Mouse (Mus musculus): ENCODE measurements at regions not wholly inside any gene's neighbourhood (a gene's known extent, or its start where the extent isn't known, plus 50 kb on each side); places are given as distances from the start of the nearest gene placed in this dataset.

DNA sequence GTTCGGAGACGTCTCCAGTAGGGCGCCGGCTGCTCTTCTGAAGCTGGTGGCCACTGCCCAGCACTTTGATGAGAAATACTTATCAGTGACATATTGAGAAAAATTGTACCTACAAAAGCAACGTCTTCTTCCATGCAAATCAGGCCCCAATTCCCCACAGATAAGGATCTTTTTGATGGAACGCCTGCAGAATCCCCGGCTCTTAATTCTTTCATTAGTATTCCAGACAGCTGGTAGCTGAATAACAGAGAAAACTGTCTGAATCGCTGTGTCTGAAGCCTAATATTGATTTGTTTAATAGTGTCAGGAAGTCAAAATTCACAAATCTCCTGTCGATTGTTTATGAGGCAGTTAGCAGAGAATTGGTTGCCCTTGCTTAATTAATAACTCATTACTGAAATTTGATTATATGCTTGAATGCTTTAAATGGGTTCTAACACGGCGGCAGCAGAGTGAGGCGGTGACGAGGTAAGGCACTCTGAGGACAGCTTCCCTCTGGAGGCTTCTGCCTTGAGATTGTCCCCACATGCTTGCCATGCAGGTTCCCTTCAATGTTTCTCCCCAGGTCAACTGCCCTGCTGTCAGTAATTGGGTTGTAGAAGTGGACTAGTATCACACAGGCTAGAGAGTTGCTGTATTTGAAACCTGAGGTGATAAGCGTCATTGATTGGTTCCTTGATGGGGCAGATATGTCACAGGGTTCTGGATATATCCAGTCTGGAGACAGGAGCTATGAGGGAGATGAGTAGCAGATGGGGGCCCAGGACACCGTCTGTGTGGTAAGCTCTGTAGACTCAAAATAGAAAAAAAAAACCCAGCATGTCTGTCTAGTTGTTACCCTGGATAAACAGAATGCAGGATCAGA is 170.4 kb downstream of the Emx2 start:
- no peak overlapping the region for H3K27ac ChIP-seq (ENCODE audit: low read length)
- H3K9ac ChIP-seq (replicated peaks; ENCODE audit: low read depth, low read length): no peak overlapping the region
- no peaks in the 10 kb centered on the region for H3K4me1 ChIP-seq (ENCODE audit: control insufficient read depth, insufficient read depth, low read length)
- no peak overlapping the region for H3K4me3 ChIP-seq (ENCODE audit: low read depth, low read length)
- no peak overlapping the region for H3K4me2 ChIP-seq (replicated peaks; ENCODE audit: low read depth, low read length)
- H3K36me3 ChIP-seq (ENCODE audit: control insufficient read depth, insufficient read depth, low read length): no peaks in the 10 kb centered on the region
- no peak for ATAC-seq (ENCODE audit: insufficient number of reproducible peaks, insufficient read depth, low FRiP score, low read depth)
- no peaks in the 10 kb centered on the region for H3K27me3 ChIP-seq (ENCODE audit: control insufficient read depth, insufficient read depth, low read length)
- WGBS: 56% methylated on average over 15 of the region's 15 CpGs
- no peaks in the 10 kb centered on the region for H3K9me3 ChIP-seq (ENCODE audit: control insufficient read depth, low read depth, low read length)

DNA sequence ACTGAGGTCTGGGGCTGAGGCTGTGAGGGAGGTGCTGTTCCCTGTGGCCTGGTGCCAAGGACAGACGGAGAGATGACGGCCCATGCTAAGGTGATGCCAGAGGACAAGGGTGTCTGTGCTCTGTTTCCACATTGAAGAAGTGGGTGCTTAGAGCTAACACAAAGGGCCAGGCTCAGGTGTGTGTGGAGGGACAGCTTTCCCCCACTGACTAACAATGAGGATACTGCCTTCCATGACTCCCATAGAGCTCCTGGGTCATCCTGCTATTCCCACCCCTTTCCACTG is 170.9 kb downstream of the Emx2 start:
- WGBS: 65% methylated on average over 2 of the region's 2 CpGs
- Histone ChIP-seq H3K4me2 (replicated peaks; ENCODE audit: low read depth, low read length) (no peak overlapping the region), H3K27ac (ENCODE audit: low read length) (no peak overlapping the region), H3K4me1 (ENCODE audit: control insufficient read depth, insufficient read depth, low read length) (no peaks in the 10 kb centered on the region), H3K4me3 (ENCODE audit: low read depth, low read length) (no peak overlapping the region), H3K9ac (replicated peaks; ENCODE audit: low read depth, low read length) (no peak overlapping the region), H3K27me3 (ENCODE audit: control insufficient read depth, insufficient read depth, low read length) (no peaks in the 10 kb centered on the region), H3K36me3 (ENCODE audit: control insufficient read depth, insufficient read depth, low read length) (no peaks in the 10 kb centered on the region), H3K9me3 (ENCODE audit: control insufficient read depth, low read depth, low read length) (no peaks in the 10 kb centered on the region)
- no peak for ATAC-seq (ENCODE audit: insufficient number of reproducible peaks, insufficient read depth, low FRiP score, low read depth)

- 81% methylated on average over 8 of the region's 8 CpGs for WGBS
- H3K4me3 ChIP-seq (ENCODE audit: low read depth, low read length): no peak overlapping the region
- no peak for ATAC-seq (ENCODE audit: insufficient number of reproducible peaks, insufficient read depth, low FRiP score, low read depth)
- no peak overlapping the region for H3K27ac ChIP-seq (ENCODE audit: low read length)
- no peak overlapping the region for H3K4me2 ChIP-seq (replicated peaks; ENCODE audit: low read depth, low read length)
- H3K4me1 ChIP-seq (ENCODE audit: control insufficient read depth, insufficient read depth, low read length): no peaks in the 10 kb centered on the region
- no peak overlapping the region for H3K9ac ChIP-seq (replicated peaks; ENCODE audit: low read depth, low read length)
- no peaks in the 10 kb centered on the region for H3K9me3 ChIP-seq (ENCODE audit: control insufficient read depth, low read depth, low read length)
- no peaks in the 10 kb centered on the region for H3K27me3 ChIP-seq (ENCODE audit: control insufficient read depth, insufficient read depth, low read length)
- no peaks in the 10 kb centered on the region for H3K36me3 ChIP-seq (ENCODE audit: control insufficient read depth, insufficient read depth, low read length)
Observed at GRCm38 (mm10) chr19:59630095-59630494, 171.9 kb downstream of the Emx2 start.

- H3K36me3 ChIP-seq (ENCODE audit: control insufficient read depth, insufficient read depth, low read length): no peaks in the 10 kb centered on the region
- H3K4me3 ChIP-seq (ENCODE audit: low read depth, low read length): no peak overlapping the region
- H3K9me3 ChIP-seq (ENCODE audit: control insufficient read depth, low read depth, low read length): no peaks in the 10 kb centered on the region
- ATAC-seq (ENCODE audit: insufficient number of reproducible peaks, insufficient read depth, low FRiP score, low read depth): no peak
- WGBS: 46% methylated on average over 4 of the region's 4 CpGs
- no peak overlapping the region for H3K4me2 ChIP-seq (replicated peaks; ENCODE audit: low read depth, low read length)
- H3K27me3 ChIP-seq (ENCODE audit: control insufficient read depth, insufficient read depth, low read length): no peaks in the 10 kb centered on the region
- H3K4me1 ChIP-seq (ENCODE audit: control insufficient read depth, insufficient read depth, low read length): no peaks in the 10 kb centered on the region
- H3K9ac ChIP-seq (replicated peaks; ENCODE audit: low read depth, low read length): no peak overlapping the region
- no peak overlapping the region for H3K27ac ChIP-seq (ENCODE audit: low read length)
Observed at GRCm38 (mm10) chr19:59630706-59631105, 172.5 kb downstream of the Emx2 start.

GRCm38 (mm10) chr19:59631541-59631940 is 173.4 kb downstream of the Emx2 start:
- Histone ChIP-seq H3K4me1 (ENCODE audit: control insufficient read depth, insufficient read depth, low read length) (no peaks in the 10 kb centered on the region), H3K27ac (ENCODE audit: low read length) (no peak overlapping the region), H3K36me3 (ENCODE audit: control insufficient read depth, insufficient read depth, low read length) (no peaks in the 10 kb centered on the region), H3K4me3 (ENCODE audit: low read depth, low read length) (no peak overlapping the region), H3K27me3 (ENCODE audit: control insufficient read depth, insufficient read depth, low read length) (no peaks in the 10 kb centered on the region), H3K9me3 (ENCODE audit: control insufficient read depth, low read depth, low read length) (no peaks in the 10 kb centered on the region), H3K4me2 (replicated peaks; ENCODE audit: low read depth, low read length) (no peak overlapping the region), H3K9ac (replicated peaks; ENCODE audit: low read depth, low read length) (no peak overlapping the region)
- WGBS: 75% methylated on average over 1 of the region's 1 CpGs
- no peak for ATAC-seq (ENCODE audit: insufficient number of reproducible peaks, insufficient read depth, low FRiP score, low read depth)

DNA sequence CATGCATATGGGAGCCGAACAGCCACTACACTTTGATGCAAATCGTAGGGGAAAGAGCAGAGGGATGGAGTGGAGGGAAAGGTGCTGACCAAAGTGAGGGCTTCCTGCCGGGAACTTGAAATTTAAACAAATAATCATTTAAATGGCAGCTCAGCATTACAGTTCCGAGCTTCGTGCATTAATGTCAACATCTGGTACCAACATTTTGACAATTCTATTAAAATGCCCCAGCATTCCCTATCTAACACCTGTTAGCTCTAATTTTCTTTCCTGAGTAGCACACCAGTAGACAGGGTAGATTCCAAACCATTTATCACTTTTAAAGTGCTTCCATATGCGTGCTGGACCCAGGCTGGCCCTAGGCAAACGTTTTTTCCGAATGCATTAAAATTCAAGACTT is 178.1 kb downstream of the Emx2 start:
- Histone ChIP-seq H3K4me1 (ENCODE audit: control insufficient read depth, insufficient read depth, low read length) (no peaks in the 10 kb centered on the region), H3K9ac (replicated peaks; ENCODE audit: low read depth, low read length) (no peak overlapping the region), H3K4me2 (replicated peaks; ENCODE audit: low read depth, low read length) (no peak overlapping the region), H3K9me3 (ENCODE audit: control insufficient read depth, low read depth, low read length) (no peaks in the 10 kb centered on the region), H3K27ac (ENCODE audit: low read length) (no peak overlapping the region), H3K27me3 (ENCODE audit: control insufficient read depth, insufficient read depth, low read length) (no peaks in the 10 kb centered on the region), H3K4me3 (ENCODE audit: low read depth, low read length) (no peak overlapping the region), H3K36me3 (ENCODE audit: control insufficient read depth, insufficient read depth, low read length) (no peaks in the 10 kb centered on the region)
- no peak for ATAC-seq (ENCODE audit: insufficient number of reproducible peaks, insufficient read depth, low FRiP score, low read depth)
- 31% methylated on average over 8 of the region's 8 CpGs for WGBS

- Histone ChIP-seq H3K27me3 (ENCODE audit: control insufficient read depth, insufficient read depth, low read length) (no peaks in the 10 kb centered on the region), H3K9ac (replicated peaks; ENCODE audit: low read depth, low read length) (no peak overlapping the region), H3K9me3 (ENCODE audit: control insufficient read depth, low read depth, low read length) (no peaks in the 10 kb centered on the region), H3K4me2 (replicated peaks; ENCODE audit: low read depth, low read length) (no peak overlapping the region), H3K36me3 (ENCODE audit: control insufficient read depth, insufficient read depth, low read length) (no peaks in the 10 kb centered on the region), H3K4me3 (ENCODE audit: low read depth, low read length) (no peak overlapping the region), H3K4me1 (ENCODE audit: control insufficient read depth, insufficient read depth, low read length) (no peaks in the 10 kb centered on the region), H3K27ac (ENCODE audit: low read length) (no peak overlapping the region)
- ATAC-seq (ENCODE audit: insufficient number of reproducible peaks, insufficient read depth, low FRiP score, low read depth): no peak
- WGBS: 86% methylated on average over 3 of the region's 3 CpGs
Observed at GRCm38 (mm10) chr19:59642606-59643005, 184.4 kb downstream of the Emx2 start.

DNA sequence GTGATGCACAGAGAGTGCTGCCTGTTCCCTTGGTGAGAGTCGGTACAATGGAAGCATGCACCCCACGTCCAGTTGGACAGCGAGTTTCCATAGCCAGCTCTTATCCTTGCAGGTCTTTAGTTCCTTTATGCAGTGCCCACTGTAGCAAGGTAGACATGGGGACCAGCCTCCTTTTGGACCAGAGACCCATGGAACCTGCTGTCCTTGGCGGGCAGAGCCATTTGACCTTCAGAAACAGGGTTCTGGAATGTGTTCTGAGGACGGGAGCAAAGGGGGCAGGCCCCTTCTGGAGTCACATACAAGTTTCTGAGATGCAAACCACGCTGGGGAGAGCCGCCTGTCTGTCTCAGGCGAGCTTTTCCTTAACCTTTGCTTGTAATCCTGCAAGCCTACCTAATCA is 188.1 kb downstream of the Emx2 start:
- Histone ChIP-seq H3K4me1 (ENCODE audit: control insufficient read depth, insufficient read depth, low read length) (no peaks in the 10 kb centered on the region), H3K4me3 (ENCODE audit: low read depth, low read length) (no peak overlapping the region), H3K4me2 (replicated peaks; ENCODE audit: low read depth, low read length) (no peak overlapping the region), H3K27me3 (ENCODE audit: control insufficient read depth, insufficient read depth, low read length) (no peaks in the 10 kb centered on the region), H3K9ac (replicated peaks; ENCODE audit: low read depth, low read length) (no peak overlapping the region), H3K9me3 (ENCODE audit: control insufficient read depth, low read depth, low read length) (no peaks in the 10 kb centered on the region), H3K27ac (ENCODE audit: low read length) (no peak overlapping the region), H3K36me3 (ENCODE audit: control insufficient read depth, insufficient read depth, low read length) (no peaks in the 10 kb centered on the region)
- ATAC-seq (ENCODE audit: insufficient number of reproducible peaks, insufficient read depth, low FRiP score, low read depth): no peak
- WGBS: 80% methylated on average over 8 of the region's 8 CpGs

DNA sequence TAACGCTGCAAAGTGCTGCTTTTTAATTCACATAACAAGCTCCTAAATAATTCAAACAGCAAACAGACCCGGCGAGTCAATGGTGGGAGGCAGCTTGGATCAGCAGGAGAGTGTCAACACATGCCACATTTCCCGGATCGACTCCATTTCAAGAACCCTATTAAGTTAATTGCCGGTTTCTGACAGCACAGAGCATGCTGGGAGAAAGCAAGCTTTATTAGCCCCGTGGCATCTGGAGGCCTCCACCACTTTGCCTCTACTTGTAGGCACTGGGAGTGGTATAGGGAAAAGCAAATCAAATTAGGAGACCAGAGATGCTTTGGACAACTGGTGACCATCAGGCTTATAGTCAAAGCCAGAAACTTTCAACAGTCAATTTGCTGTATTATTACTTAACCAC is 188.5 kb downstream of the Emx2 start:
- no peaks in the 10 kb centered on the region for H3K4me1 ChIP-seq (ENCODE audit: control insufficient read depth, insufficient read depth, low read length)
- H3K27ac ChIP-seq (ENCODE audit: low read length): no peak overlapping the region
- H3K9ac ChIP-seq (replicated peaks; ENCODE audit: low read depth, low read length): no peak overlapping the region
- ATAC-seq (ENCODE audit: insufficient number of reproducible peaks, insufficient read depth, low FRiP score, low read depth): no peak
- H3K9me3 ChIP-seq (ENCODE audit: control insufficient read depth, low read depth, low read length): no peaks in the 10 kb centered on the region
- no peak overlapping the region for H3K4me3 ChIP-seq (ENCODE audit: low read depth, low read length)
- no peaks in the 10 kb centered on the region for H3K36me3 ChIP-seq (ENCODE audit: control insufficient read depth, insufficient read depth, low read length)
- WGBS: 71% methylated on average over 7 of the region's 7 CpGs
- H3K4me2 ChIP-seq (replicated peaks; ENCODE audit: low read depth, low read length): no peak overlapping the region
- H3K27me3 ChIP-seq (ENCODE audit: control insufficient read depth, insufficient read depth, low read length): no peaks in the 10 kb centered on the region

Data from stomach, embryonic 14.5 days (tissue).